In genomic region chr11:69373223-69373965, GRCm38 (mm10) we compare ENCODE assay signal across 12 mouse cellular contexts. TPM values are rescaled to one million over a fixed set of nuclear protein-coding genes. Genes with fewer than 3 reads are reported as not detected.
DNase-seq lines count a peak whose midpoint lies in the region; ATAC-seq and TF ChIP-seq lines count a peak whose summit lies in the region.
"Had no signal": no experiment of that assay in that cellular context is flagged by ENCODE, and none has a peak within 500 bp of the region (broad histone marks: within the 10 kb centered on the region; RNA-seq: fewer than 3 reads in every experiment).

No protein-coding gene starts in this region.

- no peaks in the 10 kb centered on the region for H3K27me3 ChIP-seq in hindbrain, embryonic 10.5 days (ENCODE audit: insufficient read depth, poor library complexity, severe bottlenecking)
- H3K27me3 ChIP-seq in hindbrain, embryonic 11.5 days (ENCODE audit: control insufficient read depth, insufficient read depth, low read length): no peaks in the 10 kb centered on the region
- no peaks in the 10 kb centered on the region for H3K27me3 ChIP-seq in forebrain, embryonic 15.5 days
- H3K27me3 ChIP-seq in neural tube, embryonic 14.5 days (ENCODE audit: control insufficient read depth, insufficient read depth, low read length): no peaks in the 10 kb centered on the region
- H3K27me3 ChIP-seq: midbrain, embryonic 12.5 days; neural tube, embryonic 13.5 days had no signal

- no peak for TF ChIP-seq CTCF in left cerebral cortex, adult 2 months (IDR thresholded peaks at IDR 0.05)

- peak overlapping the region; percentile 16 for H3K4me3 ChIP-seq in hindbrain, embryonic 10.5 days
- H3K4me3 ChIP-seq in hindbrain, embryonic 11.5 days (ENCODE audit: low read depth, low read length): no peak overlapping the region
- no peak overlapping the region for H3K4me3 ChIP-seq in forebrain, embryonic 15.5 days
- no peak overlapping the region for H3K4me3 ChIP-seq in neural tube, embryonic 14.5 days (ENCODE audit: low read depth, low read length)
- H3K4me3 ChIP-seq in left cerebral cortex, adult 2 months: no peak overlapping the region
- H3K4me3 ChIP-seq: midbrain, embryonic 12.5 days; neural tube, embryonic 13.5 days had no signal

- H3K9ac ChIP-seq in hindbrain, embryonic 11.5 days (ENCODE audit: low read depth, low read length): no peak overlapping the region
- H3K9ac ChIP-seq in forebrain, embryonic 15.5 days (replicated peaks): no peak overlapping the region
- H3K9ac ChIP-seq in neural tube, embryonic 14.5 days (replicated peaks; ENCODE audit: low read depth, low read length): 0 out of 2 replicates have a peak overlapping the region, but pooled peaks have one; percentile 16
- H3K9ac ChIP-seq: midbrain, embryonic 12.5 days had no signal

- H3K4me1 ChIP-seq in hindbrain, embryonic 10.5 days (replicated peaks): peaks cover 47% of the 10 kb centered on the region
- peaks cover 11% of the 10 kb centered on the region for H3K4me1 ChIP-seq in hindbrain, embryonic 11.5 days (replicated peaks; ENCODE audit: control insufficient read depth, insufficient read depth, low read length)
- peaks cover 34% of the 10 kb centered on the region for H3K4me1 ChIP-seq in forebrain, embryonic 15.5 days
- H3K4me1 ChIP-seq in neural tube, embryonic 14.5 days (ENCODE audit: control insufficient read depth, insufficient read depth, low read length): peaks cover 25% of the 10 kb centered on the region

- intact Hi-C loops in left cerebral cortex, adult 2 months (cut with DNase I): no loop called here

- H3K36me3 ChIP-seq in hindbrain, embryonic 10.5 days: peaks cover 49% of the 10 kb centered on the region
- no peaks in the 10 kb centered on the region for H3K36me3 ChIP-seq in hindbrain, embryonic 11.5 days (ENCODE audit: control insufficient read depth, insufficient read depth, low read length)
- H3K36me3 ChIP-seq in forebrain, embryonic 15.5 days: no peaks in the 10 kb centered on the region
- 0 out of 2 replicates have a peak, but pooled peaks cover 3% of the 10 kb centered on the region for H3K36me3 ChIP-seq in neural tube, embryonic 14.5 days (ENCODE audit: control insufficient read depth, insufficient read depth, low read length)

- WGBS in hindbrain, embryonic 10.5 days: 91% methylated on average over 16 of the region's 16 CpGs
- WGBS in hindbrain, embryonic 11.5 days: 91% methylated on average over 16 of the region's 16 CpGs
- 93% methylated on average over 16 of the region's 16 CpGs for WGBS in forebrain, embryonic 15.5 days
- 90% methylated on average over 16 of the region's 16 CpGs for WGBS in neural tube, embryonic 14.5 days

- H3K4me2 ChIP-seq in hindbrain, embryonic 11.5 days (replicated peaks; ENCODE audit: low read depth, low read length): no peak overlapping the region
- H3K4me2 ChIP-seq in forebrain, embryonic 15.5 days (replicated peaks): no peak overlapping the region
- no peak overlapping the region for H3K4me2 ChIP-seq in neural tube, embryonic 14.5 days (ENCODE audit: low read depth, low read length)
- H3K4me2 ChIP-seq: midbrain, embryonic 12.5 days; neural tube, embryonic 13.5 days had no signal

- H3K27ac ChIP-seq in hindbrain, embryonic 10.5 days: peak overlapping the region; percentile 66
- H3K27ac ChIP-seq in hindbrain, embryonic 11.5 days (ENCODE audit: low read depth, low read length): no peak overlapping the region
- peak overlapping the region; percentile 93 for H3K27ac ChIP-seq in forebrain, embryonic 15.5 days (replicated peaks)
- no peak overlapping the region for H3K27ac ChIP-seq in neural tube, embryonic 14.5 days (ENCODE audit: low read depth, low read length)
- no peak overlapping the region for H3K27ac ChIP-seq in left cerebral cortex, adult 2 months

- no peak for ATAC-seq in hindbrain, embryonic 11.5 days (ENCODE audit: low FRiP score)
- ATAC-seq in forebrain, embryonic 15.5 days (replicated peaks): no peak
- no peak for ATAC-seq in neural tube, embryonic 14.5 days (ENCODE audit: low read depth)
- ATAC-seq: activated CD4-positive, CD25-positive, alpha-beta regulatory T cell, adult 4 months had no signal

- DNase-seq in hindbrain, embryonic 10.5 days (ENCODE audit: low spot score): no peak
- no peak for DNase-seq in hindbrain, embryonic 11.5 days (ENCODE audit: low spot score)
- peak; percentile 82 for DNase-seq in R1 (ENCODE audit: low read depth, low spot score)
- no peak for DNase-seq in left cerebral cortex, adult 2 months (ENCODE audit: extremely low spot score in 1 of 2, low spot score in 2 of 2)
- no peak for DNase-seq in urinary bladder, adult 2 months (ENCODE audit: low spot score)
- DNase-seq: lung, adult 2 months; right cerebral cortex, postnatal 25 days had no signal

- no peaks in the 10 kb centered on the region for H3K9me3 ChIP-seq in hindbrain, embryonic 10.5 days
- H3K9me3 ChIP-seq in hindbrain, embryonic 11.5 days (ENCODE audit: control insufficient read depth, low read length): no peaks in the 10 kb centered on the region
- H3K9me3 ChIP-seq in forebrain, embryonic 15.5 days: no peaks in the 10 kb centered on the region
- H3K9me3 ChIP-seq in neural tube, embryonic 14.5 days (ENCODE audit: control insufficient read depth, low read length): no peaks in the 10 kb centered on the region
- H3K9me3 ChIP-seq: midbrain, embryonic 12.5 days; neural tube, embryonic 13.5 days had no signal

RNA-seq across cellular contexts. Expression of gene Chd3, which starts 4.2 kb away (rescaled TPM):
- 45.1 and 46.9 TPM in 2 replicates for polyA plus RNA-seq in hindbrain, embryonic 10.5 days (2016; fragmentation: Nextera tagmentation; extraction: Ambion mirVana)
- polyA plus RNA-seq in hindbrain, embryonic 11.5 days (2014; fragmentation: Nextera tagmentation; extraction: Ambion mirVana): 44.3 and 57.1 TPM in 2 replicates
- polyA plus RNA-seq in forebrain, embryonic 15.5 days (2015; fragmentation: Nextera tagmentation; extraction: Ambion mirVana): 127 and 138 TPM in 2 replicates
- polyA plus RNA-seq in neural tube, embryonic 14.5 days (2014; fragmentation: Nextera tagmentation; extraction: Ambion mirVana): 86.0 and 89.6 TPM in 2 replicates
- 100 to 1,000 TPM; 406 to 416 TPM for total RNA-seq in left cerebral cortex, adult 2 months (2021)
- polyA plus RNA-seq in urinary bladder, adult 2 months (2012; rRNA removed): 85.5 and 132 TPM in 2 replicates

RNA-seq across cellular contexts. Expression of gene Naa38, which starts 21.9 kb away (rescaled TPM):
- 148 and 159 TPM in 2 replicates for polyA plus RNA-seq in hindbrain, embryonic 10.5 days (2016; fragmentation: Nextera tagmentation; extraction: Ambion mirVana)
- polyA plus RNA-seq in hindbrain, embryonic 11.5 days (2014; fragmentation: Nextera tagmentation; extraction: Ambion mirVana): 120 and 124 TPM in 2 replicates
- 89.4 and 91.9 TPM in 2 replicates for polyA plus RNA-seq in forebrain, embryonic 15.5 days (2015; fragmentation: Nextera tagmentation; extraction: Ambion mirVana)
- 112 and 132 TPM in 2 replicates for polyA plus RNA-seq in neural tube, embryonic 14.5 days (2014; fragmentation: Nextera tagmentation; extraction: Ambion mirVana)
- total RNA-seq in left cerebral cortex, adult 2 months (2021): 100 to 1,000 TPM in 1 of 2 experiments, 10 to 100 TPM in 1; 94.0 to 113 TPM
- polyA plus RNA-seq in urinary bladder, adult 2 months (2012; rRNA removed): 143 and 188 TPM in 2 replicates

RNA-seq across cellular contexts. Expression of gene Cyb5d1, which starts 22.0 kb away (rescaled TPM):
- polyA plus RNA-seq in hindbrain, embryonic 10.5 days (2016; fragmentation: Nextera tagmentation; extraction: Ambion mirVana): 47.2 and 51.7 TPM in 2 replicates
- 32.7 and 45.2 TPM in 2 replicates for polyA plus RNA-seq in hindbrain, embryonic 11.5 days (2014; fragmentation: Nextera tagmentation; extraction: Ambion mirVana)
- 44.3 and 45.9 TPM in 2 replicates for polyA plus RNA-seq in forebrain, embryonic 15.5 days (2015; fragmentation: Nextera tagmentation; extraction: Ambion mirVana)
- 21.3 and 29.9 TPM in 2 replicates for polyA plus RNA-seq in neural tube, embryonic 14.5 days (2014; fragmentation: Nextera tagmentation; extraction: Ambion mirVana)
- 10 to 100 TPM; 40.7 to 45.6 TPM for total RNA-seq in left cerebral cortex, adult 2 months (2021)
- 43.0 and 48.0 TPM in 2 replicates for polyA plus RNA-seq in urinary bladder, adult 2 months (2012; rRNA removed)

RNA-seq across cellular contexts. Expression of gene Tmem88, which starts 24.6 kb away (rescaled TPM):
- polyA plus RNA-seq in hindbrain, embryonic 10.5 days (2016; fragmentation: Nextera tagmentation; extraction: Ambion mirVana): 22.1 and 22.2 TPM in 2 replicates
- 15.7 and 17.1 TPM in 2 replicates for polyA plus RNA-seq in hindbrain, embryonic 11.5 days (2014; fragmentation: Nextera tagmentation; extraction: Ambion mirVana)
- 5.9 and 6.7 TPM in 2 replicates for polyA plus RNA-seq in forebrain, embryonic 15.5 days (2015; fragmentation: Nextera tagmentation; extraction: Ambion mirVana)
- 2.3 and 5.3 TPM in 2 replicates for polyA plus RNA-seq in neural tube, embryonic 14.5 days (2014; fragmentation: Nextera tagmentation; extraction: Ambion mirVana)
- total RNA-seq in left cerebral cortex, adult 2 months (2021): 1 to 10 TPM; 2.9 to 3.8 TPM
- 11.5 and 11.6 TPM in 2 replicates for polyA plus RNA-seq in urinary bladder, adult 2 months (2012; rRNA removed)

RNA-seq across cellular contexts. Expression of gene Rnf227, which starts 33.1 kb away (rescaled TPM):
- 18.0 and 19.9 TPM in 2 replicates for polyA plus RNA-seq in hindbrain, embryonic 10.5 days (2016; fragmentation: Nextera tagmentation; extraction: Ambion mirVana)
- 28.7 and 34.9 TPM in 2 replicates for polyA plus RNA-seq in hindbrain, embryonic 11.5 days (2014; fragmentation: Nextera tagmentation; extraction: Ambion mirVana)
- 115 and 127 TPM in 2 replicates for polyA plus RNA-seq in forebrain, embryonic 15.5 days (2015; fragmentation: Nextera tagmentation; extraction: Ambion mirVana)
- 213 and 260 TPM in 2 replicates for polyA plus RNA-seq in neural tube, embryonic 14.5 days (2014; fragmentation: Nextera tagmentation; extraction: Ambion mirVana)
- total RNA-seq in left cerebral cortex, adult 2 months (2021): 100 to 1,000 TPM; 170 to 181 TPM
- 3.0 and 4.2 TPM in 2 replicates for polyA plus RNA-seq in urinary bladder, adult 2 months (2012; rRNA removed)

Comparison
In these comparisons a context has a peak if more than half of its experiments do, and no peak if none do; other contexts are left out.
1. H3K27ac ChIP-seq: peak in hindbrain, embryonic 10.5 days (single experiment) and forebrain, embryonic 15.5 days (single experiment); none in hindbrain, embryonic 11.5 days (single experiment), neural tube, embryonic 14.5 days (single experiment) and left cerebral cortex, adult 2 months (single experiment).